Mouse (Mus musculus): ENCODE measurements around the gene Wnt7b.
A peak's percentile ranks its signal among the peaks of the same experiment; 100 is the strongest.

Gene Wnt7b

DNA sequence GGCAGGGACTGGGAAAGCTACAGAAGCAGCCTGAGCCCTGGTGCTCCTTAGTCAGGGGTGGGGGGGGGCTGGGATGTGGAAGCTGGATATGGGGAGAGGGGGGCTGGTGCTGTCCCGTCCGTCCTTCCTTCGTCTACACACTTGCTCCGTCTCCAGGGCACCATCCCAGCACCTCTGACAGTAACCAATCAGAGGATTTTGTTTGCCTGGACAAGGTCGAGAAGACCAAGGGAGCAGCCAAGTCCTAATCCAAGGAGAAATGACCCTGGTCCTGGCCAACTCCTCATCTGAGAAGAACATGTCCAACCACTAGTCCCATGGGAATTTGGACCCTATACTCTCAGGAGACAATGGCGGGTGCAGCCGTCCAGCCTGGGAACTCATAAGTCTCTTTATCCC is 18.4 kb upstream of the Wnt7b start:
- no peak for DNase-seq

DNA sequence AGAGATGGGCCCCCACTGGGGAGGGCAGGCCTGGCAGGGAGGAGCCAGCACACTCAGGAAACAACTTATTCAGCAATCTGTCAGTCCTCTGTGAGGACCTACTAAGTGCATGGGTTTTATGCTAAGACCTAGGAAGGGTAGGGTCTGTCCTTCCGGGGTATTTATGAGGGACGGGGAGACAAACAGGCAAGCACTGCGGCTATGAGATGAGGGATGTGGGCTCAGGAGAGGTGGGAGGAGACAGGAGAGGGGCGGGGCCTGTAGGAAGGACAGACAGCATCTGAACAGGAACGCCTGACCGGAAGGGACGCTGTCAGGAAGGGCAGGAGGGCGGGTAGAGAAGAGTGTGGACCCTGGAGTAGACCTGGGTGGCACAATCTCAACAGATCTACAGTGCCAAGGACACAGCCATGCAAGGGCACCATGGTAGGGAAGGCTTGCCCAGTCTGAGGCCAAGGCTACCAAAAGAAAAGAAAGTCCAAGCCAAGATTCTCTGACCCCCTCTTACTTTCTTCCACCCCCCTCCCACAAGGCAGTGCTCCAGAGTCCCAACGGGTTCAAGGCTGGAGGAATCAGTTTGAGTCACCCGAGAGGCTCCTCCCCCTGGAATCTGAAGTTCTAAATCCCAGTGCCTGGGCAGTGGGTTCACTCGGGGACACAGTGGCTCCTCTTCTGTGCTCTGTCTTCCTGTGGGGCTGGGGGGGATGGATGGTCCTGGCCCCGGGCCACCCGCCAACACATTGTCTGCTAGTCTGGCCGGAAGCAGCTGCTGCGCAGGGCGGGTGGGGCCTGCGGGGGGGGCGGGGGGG is 17.8 kb upstream of the Wnt7b start:
- DNase-seq = peak in 1 of 2 experiments; percentile 77

DNA sequence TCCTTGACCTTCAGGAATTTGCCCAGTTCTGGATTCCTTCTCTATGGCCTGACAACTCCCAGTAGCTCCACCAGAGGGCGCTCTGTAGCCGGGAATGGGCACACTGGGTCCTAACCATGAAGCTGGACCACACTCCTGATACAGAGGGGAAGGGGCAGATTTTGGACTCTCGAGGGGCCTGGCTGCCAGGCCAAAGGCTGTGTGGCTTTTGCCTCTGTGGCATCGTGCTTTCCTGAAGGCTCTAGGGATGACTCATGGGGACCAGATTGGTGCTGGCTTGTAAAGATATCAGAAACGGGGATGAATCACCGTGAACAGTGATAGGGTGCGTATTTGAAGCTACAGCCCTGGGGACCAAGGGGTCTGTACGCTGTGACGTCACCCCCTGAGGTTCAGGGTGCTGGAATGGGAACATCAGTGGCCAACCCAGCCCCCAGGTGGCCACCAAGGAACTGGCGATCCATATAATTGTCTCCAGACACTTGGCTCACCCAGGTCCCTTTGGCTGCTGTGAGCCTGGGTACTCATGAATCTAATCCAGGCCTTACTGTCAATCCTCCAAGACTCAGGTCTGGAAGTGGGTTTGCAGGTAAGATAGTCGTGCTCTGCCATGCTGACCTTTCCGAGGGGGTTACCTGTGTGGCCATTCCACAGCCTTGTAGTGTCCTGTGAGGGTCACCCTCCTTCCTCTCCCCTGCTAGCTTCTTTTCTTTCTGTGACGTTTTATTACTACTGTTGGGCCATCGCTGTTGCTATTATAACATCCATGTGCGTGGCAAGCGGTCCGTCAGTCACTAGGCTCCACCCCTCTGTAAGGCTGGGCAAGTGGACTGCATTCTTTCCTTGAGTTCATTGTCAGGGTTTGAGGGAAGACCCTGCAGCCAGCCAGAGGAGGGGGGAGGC is 17.0 kb upstream of the Wnt7b start:
- peak; percentile 92 to 95 for DNase-seq

DNA sequence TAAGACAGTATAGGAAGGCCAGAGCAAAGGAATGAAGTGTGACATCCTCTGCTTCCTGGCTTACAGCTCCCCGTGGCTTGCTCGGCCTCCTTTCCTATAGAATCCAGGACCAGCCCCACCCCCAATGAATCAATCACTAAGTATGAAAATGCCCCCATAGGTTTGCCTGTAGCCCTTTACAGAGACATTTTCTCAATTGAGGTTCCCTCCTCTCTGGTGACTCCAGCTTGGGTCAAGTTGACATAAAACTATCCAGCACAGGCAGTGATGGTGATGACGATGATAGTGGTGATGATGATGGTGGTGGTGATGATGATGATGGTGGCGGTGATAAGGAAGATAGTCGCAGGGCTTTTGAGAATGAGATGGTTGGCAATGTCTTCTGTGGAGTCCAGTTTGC is 16.2 kb upstream of the Wnt7b start:
- no peak for DNase-seq

DNA sequence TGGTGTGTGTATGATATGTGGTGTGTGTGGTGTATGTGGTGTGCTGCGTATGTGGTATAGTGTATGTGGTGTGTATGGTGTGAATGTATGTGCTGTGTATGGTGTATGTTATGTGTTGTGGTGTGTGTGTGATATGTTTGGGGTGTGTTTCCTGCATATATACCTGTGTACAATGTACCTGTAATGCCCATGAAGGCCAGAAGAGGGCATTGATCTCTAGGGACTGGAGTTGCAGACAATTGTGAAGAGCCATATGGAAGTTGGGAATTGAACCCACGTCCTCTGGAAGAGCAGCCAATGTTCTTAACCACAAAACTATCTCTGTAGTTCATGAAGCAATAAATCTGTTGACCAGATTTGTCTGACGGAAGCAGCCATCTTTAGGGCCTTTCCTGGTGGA is 15.1 kb upstream of the Wnt7b start:
- DNase-seq = peak in 1 of 2 experiments; percentile 46

DNA sequence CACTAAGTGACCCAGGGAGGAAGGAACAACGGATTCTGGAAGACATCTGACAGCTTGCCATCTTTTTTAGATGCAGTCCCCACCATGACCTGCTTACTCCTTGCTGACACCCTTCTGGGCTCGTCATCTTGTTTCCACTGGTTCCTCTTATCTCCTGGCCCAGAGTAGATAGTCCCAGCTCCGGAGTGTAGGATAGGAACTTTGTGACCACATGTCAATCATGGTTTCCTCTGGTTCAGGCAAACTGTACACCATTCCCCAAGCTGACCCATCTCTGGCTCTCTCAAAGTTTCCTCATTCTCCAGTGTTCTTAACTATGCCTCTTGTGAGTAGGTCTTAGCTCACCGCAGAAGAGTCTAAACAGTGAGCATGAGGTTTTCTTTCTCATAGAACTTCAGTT is 10.4 kb upstream of the Wnt7b start:
- no peak for DNase-seq

DNA sequence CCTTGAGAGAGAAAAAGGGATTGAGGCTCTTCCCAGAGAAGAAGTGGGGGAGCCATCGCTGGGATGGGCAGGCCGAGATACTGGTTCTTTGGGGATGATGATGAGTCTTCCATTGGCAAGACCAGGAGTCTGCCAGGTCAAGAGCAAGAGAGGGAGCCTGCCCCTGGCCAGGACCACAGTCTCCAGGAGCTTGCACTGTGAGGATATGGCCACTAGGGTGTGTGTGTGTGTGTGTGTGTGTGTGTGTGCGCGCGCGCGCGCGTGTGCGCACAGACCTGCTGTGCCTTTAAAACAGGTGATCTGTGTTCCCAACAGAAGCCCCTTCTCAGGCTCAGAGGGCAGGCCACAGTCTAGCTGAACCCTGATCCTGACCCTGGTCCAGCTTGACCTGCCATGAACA is 8.6 kb upstream of the Wnt7b start:
- no peak for DNase-seq

DNA sequence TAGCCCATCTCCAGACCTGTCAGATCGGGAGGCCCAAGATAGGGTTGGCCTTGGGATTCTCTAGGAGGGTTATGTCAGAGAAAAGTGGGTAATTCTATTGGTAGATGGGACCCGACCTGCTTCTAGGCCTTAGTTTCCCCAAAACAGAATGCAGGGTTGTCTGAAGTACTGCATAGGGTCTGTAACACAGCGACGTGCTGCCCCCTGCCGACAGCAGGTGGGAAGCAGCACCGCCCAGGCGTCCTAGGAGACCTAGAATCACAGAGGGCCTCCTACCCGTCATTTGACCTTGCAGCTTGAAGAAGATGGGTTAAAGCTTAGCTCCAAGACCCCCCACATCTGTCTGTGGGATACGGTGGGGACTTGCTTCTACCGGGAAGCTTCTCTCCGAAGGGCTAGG is 1.2 kb upstream of the Wnt7b start:
- DNase-seq = peak; percentile 84 to 88

DNA sequence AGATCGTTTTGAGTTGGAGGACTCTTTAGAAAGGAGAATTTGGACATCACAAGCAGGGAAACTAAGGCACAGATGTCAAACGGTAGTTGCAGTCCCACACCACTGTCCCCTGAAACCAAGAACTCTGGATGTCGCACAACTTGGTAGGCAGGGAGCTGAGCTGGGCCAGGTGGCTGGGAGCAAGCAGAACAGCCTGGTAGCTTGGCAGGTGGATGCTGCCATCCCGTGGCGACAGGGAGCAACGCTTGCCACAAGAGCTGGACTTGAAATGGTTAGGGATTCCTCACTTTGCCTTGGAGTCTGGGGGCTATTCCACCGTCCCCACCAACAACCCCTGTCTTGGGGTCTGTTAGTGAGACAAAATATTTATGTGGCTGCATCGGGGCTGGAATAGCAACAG is 751 bp upstream of the Wnt7b start:
- peak; percentile 93 for DNase-seq

DNA sequence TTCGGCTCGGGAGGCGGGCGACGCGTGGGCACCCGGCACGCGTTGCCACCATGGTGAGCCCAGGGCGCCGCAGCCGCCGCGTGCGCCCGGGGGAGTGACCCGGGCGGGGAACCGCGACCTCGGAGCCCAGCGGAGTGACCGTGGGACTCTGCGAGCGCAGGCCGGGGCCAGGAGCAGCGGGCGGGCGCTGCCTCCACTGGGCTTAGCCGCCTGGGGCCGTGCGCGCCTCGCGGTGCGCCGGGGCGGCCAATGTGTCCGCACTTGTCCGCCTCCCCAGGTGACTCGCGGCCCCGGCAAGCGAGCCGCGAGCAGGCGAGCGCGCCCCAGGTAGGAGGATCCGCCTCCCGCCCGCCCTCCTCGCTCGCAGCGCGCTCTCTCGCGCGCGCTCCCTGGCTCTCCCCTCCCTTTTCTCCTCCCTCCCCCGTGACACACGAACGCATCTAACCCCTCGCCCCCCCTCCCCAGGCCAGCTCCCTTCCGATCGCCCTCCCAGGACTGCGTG is 659 bp downstream of the Wnt7b start:
- no peak for DNase-seq

DNA sequence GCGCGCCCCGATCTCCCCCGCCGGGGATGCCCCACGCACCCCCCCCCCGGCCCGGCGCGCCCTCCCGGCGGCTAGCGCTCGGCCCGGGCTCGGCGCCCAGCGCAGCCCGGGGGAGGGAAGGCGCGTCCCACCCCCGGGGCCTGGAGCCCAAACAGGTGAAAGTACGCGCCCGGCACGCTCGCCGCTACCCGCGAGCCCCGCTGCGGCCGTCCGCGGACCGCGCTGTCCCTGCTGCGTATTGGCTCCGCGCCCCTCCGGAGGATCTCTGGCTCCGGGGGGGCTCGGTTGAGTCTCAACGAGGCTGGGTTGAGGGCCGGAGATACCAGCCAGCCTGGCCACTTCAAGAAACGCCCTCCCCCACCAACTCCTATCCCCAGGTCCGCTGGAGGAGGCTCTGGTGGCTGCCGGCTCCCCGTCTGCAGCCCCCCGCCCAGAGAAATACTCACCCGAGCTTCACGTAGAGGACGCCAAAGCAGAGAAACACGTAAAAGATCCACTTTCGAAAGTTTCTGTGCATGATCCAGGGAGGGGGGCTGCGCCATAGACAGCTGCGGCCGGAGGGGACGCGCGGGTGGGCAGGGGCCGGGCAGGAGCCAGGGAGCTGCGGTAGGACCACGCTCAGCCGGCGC is 1.2 kb downstream of the Wnt7b start:
- DNase-seq = no peak

DNA sequence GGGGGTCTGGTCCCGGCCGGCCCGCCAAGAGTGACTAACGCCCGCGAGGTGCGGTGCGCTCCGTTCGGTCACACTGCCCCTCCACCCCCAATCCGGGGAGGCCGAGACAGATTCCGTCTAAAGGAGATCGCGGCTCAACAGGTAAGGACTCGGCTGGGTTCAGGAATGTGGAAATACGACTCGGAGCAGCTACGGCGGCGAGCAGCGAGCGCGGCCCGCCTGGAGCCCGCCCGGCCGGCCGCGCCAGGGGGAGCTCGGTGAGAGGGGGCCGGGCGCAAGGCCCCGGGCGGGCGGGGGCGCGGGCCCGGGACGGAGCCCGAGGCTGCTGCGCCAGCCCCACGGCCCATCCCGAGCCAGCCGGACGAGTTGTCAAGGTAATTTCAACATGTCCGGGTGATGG is 1.8 kb downstream of the Wnt7b start:
- no peak for DNase-seq

DNA sequence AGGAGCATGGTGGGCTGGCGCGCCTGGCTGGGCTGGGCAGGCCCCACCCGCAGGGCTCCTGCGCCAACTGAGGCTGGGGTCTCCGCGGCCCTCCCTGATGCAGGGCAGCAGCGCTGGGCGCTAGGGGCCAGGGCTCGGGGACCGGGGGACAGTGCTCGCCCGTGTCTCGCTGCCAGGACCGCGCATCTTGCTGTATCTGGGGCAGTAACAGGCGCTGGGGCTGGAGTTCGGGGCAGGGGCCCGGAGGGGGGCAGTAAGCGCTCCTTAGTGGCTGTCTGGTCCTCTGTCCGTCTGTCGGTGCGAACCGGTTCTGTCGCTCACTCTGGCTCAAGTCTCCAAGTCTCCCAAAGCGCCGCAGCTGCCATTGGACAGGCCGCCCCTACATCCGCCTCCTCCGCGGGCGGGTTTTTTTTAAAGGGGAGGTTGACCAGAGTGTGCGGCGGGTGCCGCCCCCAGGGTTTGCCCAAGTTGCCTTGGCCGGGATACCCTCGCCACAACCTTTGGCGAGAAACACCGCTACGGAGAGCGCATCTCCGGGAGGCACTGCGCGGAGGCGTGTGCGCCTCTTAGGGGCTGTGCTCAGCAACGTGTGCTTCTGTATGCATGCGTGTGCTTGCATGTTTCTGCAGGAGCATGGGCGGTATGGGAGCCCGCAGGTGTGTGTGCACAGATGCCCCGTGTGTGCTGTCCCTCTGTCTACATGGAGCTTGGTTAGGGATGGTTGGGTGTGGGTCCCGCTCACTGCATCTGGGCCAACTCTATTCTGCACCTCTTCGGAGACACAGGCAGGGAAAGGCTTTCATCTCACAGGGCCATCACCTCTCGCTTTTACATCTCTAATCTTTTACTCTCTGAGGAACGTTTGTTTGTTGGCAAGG is 4.5 kb downstream of the Wnt7b start:
- DNase-seq = no peak

DNA sequence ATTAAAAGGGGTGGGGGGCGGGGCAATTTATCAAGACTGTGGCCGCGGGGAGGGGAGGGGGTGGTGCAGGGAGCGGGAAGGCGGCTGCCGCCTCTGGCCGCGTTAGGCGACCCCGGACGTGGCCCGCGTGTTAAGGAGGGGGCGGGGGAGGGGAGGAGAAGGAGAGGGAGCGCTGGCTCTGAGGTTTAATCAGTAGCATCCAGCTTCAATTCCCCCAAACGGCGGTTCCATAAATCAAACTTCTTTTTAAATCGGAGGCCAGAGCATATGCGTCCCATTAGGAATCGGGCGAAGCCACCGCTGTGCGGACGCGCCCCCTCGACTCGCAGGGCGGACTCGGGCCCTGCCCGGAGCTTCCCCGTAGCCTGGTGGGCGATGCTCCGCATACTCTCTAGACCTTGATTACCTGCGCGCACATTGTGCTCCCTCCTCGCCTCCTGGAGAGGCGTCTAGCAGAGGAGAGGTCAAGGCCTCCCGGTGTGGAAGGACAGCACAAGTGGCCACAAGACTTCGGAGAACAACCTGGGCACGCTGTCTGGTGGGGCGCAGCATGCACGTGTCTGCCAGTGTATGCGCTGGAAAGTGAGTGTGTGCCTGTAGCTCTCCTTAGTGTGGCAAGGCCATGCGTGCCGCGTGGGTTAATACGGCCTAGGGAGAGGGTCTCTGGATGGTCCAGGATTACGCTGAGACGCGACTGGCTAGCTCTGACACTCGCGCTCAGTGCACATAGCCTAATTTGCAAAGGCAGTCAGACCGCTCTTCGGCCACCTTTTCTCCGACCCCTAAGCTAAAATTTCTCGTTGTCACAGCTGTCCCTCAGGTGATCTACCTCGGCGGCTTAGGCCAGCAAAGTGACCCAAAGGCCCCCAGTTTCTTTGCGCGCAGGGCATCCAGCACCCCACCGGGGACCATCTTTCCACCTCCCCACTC is 5.5 kb downstream of the Wnt7b start:
- no peak for DNase-seq

DNA sequence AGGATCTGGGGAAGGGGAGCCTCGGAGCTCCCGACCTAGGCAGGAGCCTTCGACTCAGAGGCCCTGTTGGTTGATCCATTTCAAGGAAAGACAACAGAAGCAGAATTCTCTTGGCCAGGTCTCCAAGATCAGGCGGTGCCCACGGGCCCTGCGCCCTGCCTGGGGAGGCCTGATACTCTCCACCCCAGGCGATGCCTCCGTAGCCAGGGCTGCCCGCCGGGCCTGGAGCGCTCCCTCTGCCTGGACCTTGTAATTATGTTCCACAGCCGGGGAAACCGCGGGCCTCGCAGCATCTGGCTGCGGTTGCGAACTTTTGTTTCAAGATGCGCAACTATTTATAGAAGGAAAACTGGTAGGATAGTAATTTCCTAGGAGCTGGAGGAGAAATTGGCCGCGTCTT is 6.2 kb downstream of the Wnt7b start:
- DNase-seq = no peak

DNA sequence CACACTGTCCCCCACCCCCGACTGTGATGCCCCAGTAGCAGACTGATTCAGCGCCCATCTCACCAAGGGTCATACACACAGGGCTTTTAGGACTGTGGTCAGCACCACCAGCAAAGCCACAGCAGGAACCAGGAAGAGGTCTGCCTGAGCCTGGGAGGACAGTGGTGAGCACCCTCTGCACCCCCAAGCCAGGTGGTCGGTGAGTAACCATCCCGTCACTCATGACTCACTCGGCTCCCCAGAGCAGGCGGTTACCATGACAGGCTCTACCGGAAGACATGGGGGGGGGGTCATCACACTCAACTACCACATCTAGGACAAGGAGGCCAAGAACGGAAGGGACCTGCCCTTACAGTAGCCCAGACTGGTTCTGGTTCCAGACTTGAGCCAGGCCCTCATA is 7.7 kb downstream of the Wnt7b start:
- DNase-seq = no peak

DNA sequence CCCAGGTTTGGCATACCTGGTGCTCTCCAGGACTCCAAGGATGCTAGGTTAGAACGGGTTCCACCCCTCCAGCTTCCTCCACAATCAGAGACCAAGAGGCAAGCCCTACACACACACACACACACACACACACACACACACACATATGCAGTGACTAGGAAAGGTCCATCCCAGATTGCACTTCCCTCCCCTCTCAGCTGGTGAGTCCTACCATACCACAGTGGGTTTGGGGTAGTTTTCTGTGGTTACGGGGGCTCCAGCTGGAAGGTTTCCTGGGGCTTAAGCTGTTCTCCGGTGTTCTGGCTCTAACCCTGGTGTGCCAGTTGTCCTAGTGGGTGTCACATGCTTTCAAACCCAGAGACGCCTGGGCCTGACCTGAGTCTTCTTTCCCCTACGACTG is 8.2 kb downstream of the Wnt7b start:
- DNase-seq = no peak

DNA sequence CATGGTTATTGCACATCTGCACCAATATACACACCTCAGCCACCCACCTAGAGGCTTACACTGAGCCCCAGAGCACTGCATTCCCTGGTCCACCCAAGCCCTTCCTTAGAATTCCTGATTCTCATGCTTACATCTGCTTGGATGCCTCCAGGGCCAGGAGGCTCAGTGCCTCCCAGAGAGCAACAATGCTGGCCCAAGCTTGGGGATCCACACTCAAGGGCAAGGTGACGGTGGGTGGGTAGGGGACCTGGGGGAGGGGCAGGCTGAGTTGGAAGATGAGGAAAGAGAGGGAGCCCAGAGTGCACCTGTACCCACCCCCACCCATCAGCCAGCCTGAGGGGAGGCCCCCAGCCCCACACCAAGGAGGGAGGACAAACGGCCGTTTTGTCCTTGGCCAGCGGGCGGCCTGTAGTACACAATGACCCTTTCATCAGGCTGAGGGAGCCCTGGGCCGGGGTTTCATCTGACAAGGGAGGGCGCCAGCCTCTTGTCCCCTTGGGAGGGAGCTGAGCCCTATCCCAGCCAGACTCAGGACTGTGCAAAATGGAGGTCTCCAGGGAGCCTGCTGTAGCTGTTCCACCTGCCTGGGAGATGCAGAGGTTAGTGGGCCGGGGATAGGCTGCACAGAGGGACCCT is 9.5 kb downstream of the Wnt7b start:
- no peak for DNase-seq

DNA sequence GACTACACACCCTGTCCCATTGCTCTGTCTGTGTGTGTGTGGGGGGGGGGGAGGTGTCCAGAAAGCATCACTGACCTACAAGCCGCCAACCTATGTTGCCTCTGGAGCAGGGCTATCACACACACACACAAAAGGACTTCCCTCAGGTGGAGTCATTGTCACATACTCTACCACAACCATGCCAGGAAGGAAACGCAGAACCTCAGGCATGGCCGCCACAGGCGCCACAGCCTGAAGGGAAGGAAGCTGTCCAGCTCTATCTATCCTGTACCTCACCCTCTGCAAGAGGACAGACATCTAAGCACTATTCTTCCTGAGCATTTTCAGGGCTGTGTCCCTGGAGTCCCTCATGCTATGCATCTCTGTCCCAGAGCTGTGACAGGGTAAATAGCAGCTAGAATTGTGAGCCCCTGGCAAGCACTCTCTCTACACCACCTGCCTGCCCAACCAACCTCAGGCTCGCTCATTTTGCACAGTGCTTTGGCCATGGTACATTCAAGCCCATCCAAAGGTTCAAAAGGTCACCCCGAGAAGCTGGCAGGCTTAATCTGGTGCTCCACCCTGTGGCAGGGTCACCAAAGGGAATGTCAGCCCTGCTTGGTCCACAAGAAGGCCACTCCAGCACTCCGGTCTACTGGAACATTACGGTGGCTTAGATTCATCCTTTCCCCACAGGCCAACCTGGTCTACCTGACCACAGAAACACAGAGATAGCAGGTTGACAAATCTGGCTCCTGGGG is 12.1 kb downstream of the Wnt7b start:
- no peak for DNase-seq
